In genomic region chr2:35558826-35559550, GRCm38 (mm10) we compare ENCODE assay signal across 8 mouse cellular contexts. TPM values are rescaled to one million over a fixed set of nuclear protein-coding genes. Genes with fewer than 3 reads are reported as not detected.
A peak's percentile ranks its signal among the peaks of the same experiment; 100 is the strongest.
DNase-seq lines count a peak whose midpoint lies in the region; ATAC-seq lines count a peak whose summit lies in the region.

No protein-coding gene starts in this region.

- H3K36me3 ChIP-seq in heart, embryonic 13.5 days: no peaks in the 10 kb centered on the region
- no peaks in the 10 kb centered on the region for H3K36me3 ChIP-seq in limb, embryonic 11.5 days (ENCODE audit: control insufficient read depth, insufficient read depth, low read length)

- H3K27me3 ChIP-seq in heart, embryonic 13.5 days (replicated peaks): no peaks in the 10 kb centered on the region
- no peaks in the 10 kb centered on the region for H3K27me3 ChIP-seq in limb, embryonic 11.5 days (ENCODE audit: control insufficient read depth, insufficient read depth, low read length)

- DNase-seq in heart, adult 8-10 months (ENCODE audit: low spot score): no peak
- DNase-seq in MN1 (ENCODE audit: low spot score): peak; percentile 67
- DNase-seq in cerebellum, postnatal 10 days: peak; percentile 61 to 72
- no peak for DNase-seq in limb, embryonic 11.5 days (ENCODE audit: low spot score)
- DNase-seq in retina, embryonic 14.5 days (ENCODE audit: low spot score): no peak
- no peak for DNase-seq in adrenal gland, postnatal 36 days

- no peaks in the 10 kb centered on the region for H3K9me3 ChIP-seq in heart, embryonic 13.5 days
- H3K9me3 ChIP-seq in limb, embryonic 11.5 days (ENCODE audit: control insufficient read depth, low read length): no peaks in the 10 kb centered on the region

- no peak for ATAC-seq in heart, embryonic 13.5 days (ENCODE audit: extremely low read depth, insufficient number of reproducible peaks, low FRiP score, low TSS enrichment)
- peak; percentile 29; the same call in 1 of the 2 replicates for ATAC-seq in limb, embryonic 11.5 days (ENCODE audit: insufficient number of reproducible peaks, low FRiP score, low TSS enrichment, low read depth)
- ATAC-seq in megakaryocyte progenitor cell, adult 5-6 weeks (replicated peaks; ENCODE audit: poor library complexity): no peak

- WGBS in heart, embryonic 13.5 days: 79% methylated on average over 4 of the region's 4 CpGs
- 29% methylated on average over 4 of the region's 4 CpGs for WGBS in limb, embryonic 11.5 days

- peak overlapping the region; percentile 44 for H3K4me3 ChIP-seq in heart, embryonic 13.5 days
- H3K4me3 ChIP-seq in limb, embryonic 11.5 days (ENCODE audit: low read depth, low read length): no peak overlapping the region

- H3K4me1 ChIP-seq in heart, embryonic 13.5 days: peaks cover 61% of the 10 kb centered on the region
- peaks cover 40% of the 10 kb centered on the region for H3K4me1 ChIP-seq in limb, embryonic 11.5 days (ENCODE audit: control insufficient read depth, insufficient read depth, low read length)

- H3K27ac ChIP-seq in heart, embryonic 13.5 days (replicated peaks): peak overlapping the region; percentile 78
- H3K27ac ChIP-seq in limb, embryonic 11.5 days (replicated peaks; ENCODE audit: low read depth, low read length): peak overlapping the region; percentile 94

- H3K4me2 ChIP-seq in heart, embryonic 13.5 days: peak overlapping the region; percentile 67
- H3K4me2 ChIP-seq in limb, embryonic 11.5 days (ENCODE audit: low read depth, severe bottlenecking): peak overlapping the region; percentile 34

- peak overlapping the region; percentile 82 for H3K9ac ChIP-seq in heart, embryonic 13.5 days
- peak overlapping the region; percentile 22; the same call in 1 of the 2 replicates for H3K9ac ChIP-seq in limb, embryonic 11.5 days (ENCODE audit: low read length)

RNA-seq across cellular contexts. Expression of gene Dab2ip, which starts 0.9 kb away (rescaled TPM):
- 40.0 and 48.9 TPM in 2 replicates for polyA plus RNA-seq in heart, embryonic 13.5 days (2015; fragmentation: Nextera tagmentation; extraction: Ambion mirVana)
- 10 to 100 TPM; 41.4 to 47.5 (median 46.5) TPM for total RNA-seq in heart, adult 8-10 months (2022)
- polyA plus RNA-seq in limb, embryonic 11.5 days (2014; fragmentation: Nextera tagmentation; extraction: Ambion mirVana): 53.9 and 56.4 TPM in 2 replicates
- 3.9 and 4.0 TPM in 2 replicates for total RNA-seq in megakaryocyte progenitor cell, adult 5-6 weeks (2015)
- total RNA-seq in megakaryocyte progenitor cell, adult 5-6 weeks (2017): 3.0 and 4.1 TPM in 2 replicates
- total RNA-seq in adrenal gland, postnatal 36 days (2021): 100 to 1,000 TPM in 1 of 2 experiments, 10 to 100 TPM in 1; 65.0 to 103 TPM

Comparison
In these comparisons a context has a peak if more than half of its experiments do, and no peak if none do; other contexts are left out.
1. DNase-seq: peak in MN1 (single experiment) and cerebellum, postnatal 10 days (2 of 2); none in heart, adult 8-10 months (single experiment), limb, embryonic 11.5 days (single experiment), retina, embryonic 14.5 days (single experiment) and adrenal gland, postnatal 36 days (0 of 2).
2. RNA of gene Dab2ip, which starts 0.9 kb away (total RNA-seq): 65.0 to 103 TPM in adrenal gland, postnatal 36 days and 41.4 to 47.5 TPM in heart, adult 8-10 months; 3.0 to 4.1 TPM in megakaryocyte progenitor cell, adult 5-6 weeks; every median in the first group is over 4 times any median in the second.